Mouse (Mus musculus) CH12.LX (cell line): ENCODE results near the gene Cars.

Experiments used
- CTCF ChIP-seq, 2 experiments: IDR thresholded peaks in 1 of 2; conservative IDR thresholded peaks in 1 of 2; 2 replicates each; pipeline ENCODE4 v1.5.1; 2011 to 2012; ENCODE audit warnings: low read depth in 2 of 2, low read length in 2 of 2, improper control_type of control experiment in 1 of 2, inconsistent platforms in 1 of 2, mild to moderate bottlenecking in 1 of 2, moderate library complexity in 1 of 2
- JUND ChIP-seq: conservative IDR thresholded peaks from 2 replicates; pipeline ENCODE4 v1.6.1; 2011; ENCODE audit warnings: low read depth, low read length, improper control_type of control experiment
- KAT2A ChIP-seq: IDR thresholded peaks from 2 replicates; pipeline ENCODE4 v1.6.1; 2012; ENCODE audit warnings: low read length, improper control_type of control experiment, inconsistent platforms; ENCODE audit not compliant: insufficient replicate concordance
- RAD21 ChIP-seq: IDR thresholded peaks from 2 replicates; pipeline ENCODE4 v1.6.1; 2011; ENCODE audit warnings: low read depth, mild to moderate bottlenecking, low read length, improper control_type of control experiment, moderate library complexity
- SMC3 ChIP-seq: IDR thresholded peaks from 2 replicates; pipeline ENCODE4 v1.6.1; 2011; ENCODE audit warnings: low read depth, low read length, improper control_type of control experiment

DNA sequence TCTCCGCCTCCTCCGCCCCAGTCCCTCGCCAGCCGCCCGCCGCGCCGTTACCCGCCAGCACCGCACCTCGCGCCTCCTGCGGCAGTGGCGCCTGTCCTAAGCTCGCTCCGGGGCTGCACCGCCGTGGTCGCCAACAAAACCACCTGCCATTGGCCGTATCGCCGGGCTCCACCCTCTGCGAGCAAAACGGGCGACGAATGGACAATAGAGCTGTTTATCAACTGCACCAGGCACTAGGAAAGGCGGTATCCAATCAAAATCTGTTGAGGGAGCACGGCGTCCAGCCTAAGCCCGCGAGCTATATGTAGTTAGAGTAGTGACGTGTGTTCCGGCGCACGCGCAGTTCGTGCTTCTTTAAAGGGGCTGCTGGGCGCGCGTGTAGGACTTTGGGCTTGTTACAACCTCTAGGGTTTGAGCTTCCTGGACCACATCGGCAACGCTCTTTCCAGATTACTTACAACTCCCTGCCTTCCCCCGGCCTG is 50.9 kb downstream of the Cars start, which contains the start of gene Nap1l4:
- no peak for TF ChIP-seq CTCF (conservative IDR thresholded peaks at IDR 0.05 in 1 of 2, IDR thresholded peaks at IDR 0.05 in 1 of 2; ENCODE audit: low read depth in 2 of 2, low read length in 2 of 2)
- TF ChIP-seq JUND, result no peak
- peak; percentile 82; the same call in 1 of the 2 replicates for TF ChIP-seq KAT2A
- TF ChIP-seq SMC3, result no peak
- no peak for TF ChIP-seq RAD21
